Mouse (Mus musculus) heart, adult 2 months (tissue): ENCODE data around the gene Zfp74. TPM values are rescaled to one million over a fixed set of nuclear protein-coding genes. Genes with fewer than 3 reads are reported as not detected.

Source experiments
- DNase-seq, 2 experiments: peaks; one replicate each; pipeline ENCODE4 v3.0.0; 2021
- H3K27ac ChIP-seq: fragments of 200-600 bp; 2 replicates; pipeline ENCODE4 v1.8.1; 2022
- H3K27me3 ChIP-seq: fragments of 200-500 bp; 2 replicates; pipeline ENCODE4 v1.6.1; 2012; ENCODE audit warnings: mild to moderate bottlenecking, low read length, inconsistent platforms, mixed read lengths; ENCODE audit not compliant: control insufficient read depth, insufficient read depth
- H3K36me3 ChIP-seq: fragments of 200-500 bp; 2 replicates; pipeline ENCODE4 v1.6.1; 2012; ENCODE audit warnings: low read length, inconsistent platforms; ENCODE audit not compliant: control insufficient read depth, insufficient read depth
- H3K4me1 ChIP-seq: fragments of 200-500 bp; 2 replicates; pipeline ENCODE4 v1.6.1; 2011; ENCODE audit warnings: low read length; ENCODE audit not compliant: control insufficient read depth, insufficient read depth
- H3K4me3 ChIP-seq: fragments of 200-600 bp; 2 replicates; pipeline ENCODE4 v1.8.1; 2022
- H3K79me2 ChIP-seq: fragments of 200-500 bp; replicated peaks from 2 replicates; pipeline ENCODE4 v1.6.1; 2012; ENCODE audit warnings: mild to moderate bottlenecking, inconsistent platforms, low read length, moderate library complexity, mixed read lengths; ENCODE audit not compliant: control insufficient read depth, insufficient read depth
- H3K9ac ChIP-seq: fragments of 200-500 bp; 2 replicates; pipeline ENCODE4 v1.6.1; 2012; ENCODE audit warnings: low read depth, mild to moderate bottlenecking, control low read depth, inconsistent platforms, low read length, mixed read lengths
- CTCF ChIP-seq: fragments of 200-600 bp; IDR thresholded peaks from 2 replicates; pipeline ENCODE4 v1.8.1; 2022; ENCODE audit warnings: antibody characterized with exemption, mild to moderate bottlenecking, moderate library complexity
- EP300 ChIP-seq: fragments of 200-500 bp; IDR thresholded peaks from 2 replicates; pipeline ENCODE4 v1.6.1; 2011; ENCODE audit warnings: low read depth, low read length, control low read depth; ENCODE audit not compliant: insufficient read depth
- POLR2A ChIP-seq: fragments of 200-500 bp; IDR thresholded peaks from 2 replicates; pipeline ENCODE4 v1.6.1; 2011; ENCODE audit warnings: mild to moderate bottlenecking, low read depth, low read length, control low read depth; ENCODE audit not compliant: insufficient read depth
- WGBS: fragments of 180-500 bp; shearing (Covaris S2); methylation state at CpG from one replicate; pipeline ENCODE4 v1.1.7; 2018; 5-methylcytosine and 5-hydroxymethylcytosine counted together
- intact Hi-C: fragments of 180-260 bp; cut with DNase I; formaldehyde crosslinking; loops from one replicate; pipeline ENCODE4 v1.15.1; 2025
- polyA plus RNA-seq: library from polyadenylated mRNA; depleted of rRNA; stranded (reverse); fragments of >200 nt; gene quantifications from 2 replicates; pipeline ENCODE4 v1.2.3, GENCODE M21; 2012
- total RNA-seq, 2 experiments: library from RNA; stranded (reverse); gene quantifications; 2 replicates each; pipeline ENCODE4 v1.2.3; 2021

Gene Zfp74
- total and polyA plus RNA-seq, 3 experiments, result 2.5 to 6.8 (median 6.2) TPM

- no peak for DNase-seq
- WGBS, result 72% methylated on average over 11 of the region's 11 CpGs
- Histone ChIP-seq H3K36me3 (no peaks in the 10 kb centered on the region), H3K4me3 (no peak overlapping the region), H3K4me1 (no peaks in the 10 kb centered on the region; the same call in 1 of the 2 replicates), H3K9ac (no peak overlapping the region), H3K79me2 (no peaks in the 10 kb centered on the region), H3K27ac (no peak overlapping the region), H3K27me3 (no peaks in the 10 kb centered on the region)
- intact Hi-C loops, result no loop called here
- TF ChIP-seq POLR2A, result no peak
- no peak for TF ChIP-seq CTCF
- TF ChIP-seq EP300, result no peak
Observed at GRCm38 (mm10) chr7:29958125-29958724, 4.3 kb upstream of the Zfp74 start.

DNA sequence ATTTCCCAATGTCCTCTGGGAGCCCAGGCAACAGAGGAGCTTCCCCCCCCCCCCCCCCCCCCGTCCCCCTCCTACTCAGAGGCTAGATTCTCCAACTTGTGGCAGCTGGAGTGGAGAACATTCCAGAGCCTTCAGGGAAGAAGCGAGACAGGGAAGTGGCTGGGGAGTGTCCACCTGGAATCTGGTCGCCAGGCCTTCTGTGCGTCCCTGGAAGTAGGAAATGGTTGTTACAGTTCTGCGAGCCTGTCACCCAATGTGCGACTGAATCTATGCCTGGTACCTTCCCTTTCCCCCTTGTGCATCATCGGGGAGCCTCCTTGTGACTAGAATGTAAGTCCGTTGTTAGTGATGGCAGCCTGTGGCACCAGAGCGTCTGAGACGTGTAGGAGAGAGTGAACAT lies 2.4 kb upstream of the Zfp74 start:
- WGBS, result 39% methylated on average over 10 of the region's 10 CpGs
- Histone ChIP-seq H3K4me3 (0 out of 2 replicates have a peak overlapping the region, but pooled peaks have one; percentile 16), H3K27me3 (no peaks in the 10 kb centered on the region), H3K79me2 (no peaks in the 10 kb centered on the region), H3K9ac (peak overlapping the region; percentile 7; the same call in 1 of the 2 replicates), H3K27ac (peak overlapping the region; percentile 38; the same call in 1 of the 2 replicates), H3K4me1 (no peaks in the 10 kb centered on the region; the same call in 1 of the 2 replicates), H3K36me3 (peaks cover 2% of the 10 kb centered on the region; the same call in 1 of the 2 replicates)
- DNase-seq, result peak in 1 of 2 experiments; percentile 25
- TF ChIP-seq POLR2A (no peak), EP300 (no peak), CTCF (no peak)
- intact Hi-C loops, result no loop called here

- no peaks in the 10 kb centered on the region; the same call in 1 of the 2 replicates for H3K4me1 ChIP-seq
- WGBS, result 14% methylated on average over 4 of the region's 4 CpGs
- DNase-seq, result peak in 1 of 2 experiments; percentile 33
- no peak overlapping the region for H3K9ac ChIP-seq
- TF ChIP-seq CTCF, result peak; percentile 79
- TF ChIP-seq EP300, result no peak
- no peak for TF ChIP-seq POLR2A
- H3K36me3 ChIP-seq, result peaks cover 2% of the 10 kb centered on the region; the same call in 1 of the 2 replicates
- intact Hi-C loops, result loop anchor here (2.0 kb wide), 1 partner anchor 28 kb away; the partner anchor contains the start of gene Zfp568
- H3K4me3 ChIP-seq, result peak overlapping the region; percentile 66
- H3K79me2 ChIP-seq, result no peaks in the 10 kb centered on the region
- H3K27ac ChIP-seq, result no peak overlapping the region; the same call in 1 of the 2 replicates
- H3K27me3 ChIP-seq, result no peaks in the 10 kb centered on the region
Observed at GRCm38 (mm10) chr7:29954731-29955130, 842 bp upstream of the Zfp74 start.

GRCm38 (mm10) chr7:29953086-29953485 lies 803 bp downstream of the Zfp74 start:
- Histone ChIP-seq H3K27ac (peak overlapping the region; percentile 91), H3K27me3 (no peaks in the 10 kb centered on the region), H3K79me2 (no peaks in the 10 kb centered on the region), H3K9ac (peak overlapping the region; percentile 94), H3K4me1 (no peaks in the 10 kb centered on the region; the same call in 1 of the 2 replicates), H3K36me3 (peaks cover 2% of the 10 kb centered on the region; the same call in 1 of the 2 replicates), H3K4me3 (peak overlapping the region; percentile 66)
- intact Hi-C loops, result loop anchor here (2.0 kb wide), 1 partner anchor 96 kb away; no protein-coding TSS in a partner anchor
- no peak for TF ChIP-seq EP300
- no peak for TF ChIP-seq CTCF
- no peak for TF ChIP-seq POLR2A
- WGBS, result 34% methylated on average over 10 of the region's 10 CpGs
- DNase-seq, result no peak

DNA sequence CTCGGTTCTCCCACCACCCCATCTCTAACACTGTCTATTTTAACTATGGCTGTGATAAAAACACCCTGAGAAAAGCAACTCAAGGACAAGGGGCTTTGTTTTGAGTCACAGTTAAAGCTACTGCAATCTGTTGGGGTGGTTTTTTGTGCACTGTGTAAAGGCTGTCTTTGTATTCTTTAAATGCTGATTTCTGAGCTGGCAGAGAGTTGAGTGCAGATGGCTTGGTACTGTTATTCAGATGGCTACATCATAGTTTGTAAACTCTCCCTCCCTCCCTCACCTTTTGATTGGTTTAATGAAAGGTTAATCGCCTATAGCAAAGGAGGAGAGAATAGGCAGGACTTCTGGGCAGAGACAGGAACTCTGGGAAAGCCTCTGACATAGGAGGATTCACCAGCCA lies 9.7 kb downstream of the Zfp74 start:
- intact Hi-C loops, result no loop called here

GRCm38 (mm10) chr7:29943720-29944119 lies 10.2 kb downstream of the Zfp74 start:
- no peak overlapping the region for H3K27ac ChIP-seq
- H3K4me1 ChIP-seq, result no peaks in the 10 kb centered on the region
- H3K4me3 ChIP-seq, result no peak overlapping the region
- no peak overlapping the region for H3K9ac ChIP-seq
- no peak for TF ChIP-seq EP300
- no peak for TF ChIP-seq CTCF
- TF ChIP-seq POLR2A, result no peak
- WGBS, result 88% methylated on average over 2 of the region's 2 CpGs
- no peaks in the 10 kb centered on the region for H3K79me2 ChIP-seq
- no peak for DNase-seq
- no peaks in the 10 kb centered on the region for H3K36me3 ChIP-seq
- intact Hi-C loops, result no loop called here
- H3K27me3 ChIP-seq, result no peaks in the 10 kb centered on the region

More for the DNA sequence above, 9.7 kb downstream of the Zfp74 start:
- Histone ChIP-seq H3K27ac (no peak overlapping the region), H3K36me3 (no peaks in the 10 kb centered on the region), H3K79me2 (no peaks in the 10 kb centered on the region), H3K9ac (no peak overlapping the region), H3K27me3 (no peaks in the 10 kb centered on the region), H3K4me3 (no peak overlapping the region), H3K4me1 (no peaks in the 10 kb centered on the region)
- TF ChIP-seq EP300, result no peak
- no peak for TF ChIP-seq CTCF
- TF ChIP-seq POLR2A, result no peak
- no peak for DNase-seq
- 83% methylated on average over 2 of the region's 2 CpGs for WGBS
